Mouse (Mus musculus): ENCODE results near the gene Ppp2r1a. TPM values are rescaled to one million over a fixed set of nuclear protein-coding genes. Genes with fewer than 3 reads are reported as not detected.

Ppp2r1a gene
- total RNA-seq (2012; rRNA removed), result 152 and 154 TPM in 2 replicates
- polyA plus RNA-seq (2012; ENCODE audit: insufficient read depth in 1 of 2, insufficient read length in 2 of 2, low read depth in 1 of 2, low replicate concordance in 2 of 2, missing spikeins in 1 of 2), result 100 to 1,000 TPM in 1 of 2 experiments, not detected in 1; 312 TPM

GRCm38 (mm10) chr17:20944985-20945891 lies at the start of gene Ppp2r1a:
Gene Ppp2r1a (plus strand): TSS chr17:20945311.
- Histone ChIP-seq H3K27me3 (ENCODE audit: control insufficient read depth in 1 of 2, insufficient read depth in 2 of 2, low read length in 2 of 2) (no peaks in the 10 kb centered on the region), H3K4me3 (ENCODE audit: control insufficient read depth in 1 of 2, insufficient read depth in 1 of 2, low read depth in 2 of 2, low read length in 2 of 2) (peak within 1 kb of the TSS; percentile 83 to 90), H3K79me2 (ENCODE audit: control insufficient read depth, insufficient read depth, low read length, poor library complexity) (peaks cover 41% of the 10 kb centered on the region), H3K9me3 (replicated peaks; ENCODE audit: insufficient read depth, low read length) (no peaks in the 10 kb centered on the region), H3K27ac (ENCODE audit: control insufficient read depth, low read depth, low read length) (peak within 1 kb of the TSS; percentile 93), H3K36me3 (ENCODE audit: control insufficient read depth in 1 of 2, insufficient read depth in 2 of 2, low read length in 2 of 2) (peaks cover 0 to 18% of the 10 kb centered on the region in 2 experiments; a peak in 2 of 4 replicates), H3K9ac (ENCODE audit: control insufficient read depth, low read depth, low read length, poor library complexity, severe bottlenecking) (peak within 1 kb of the TSS; percentile 89), H3K4me1 (ENCODE audit: control insufficient read depth in 1 of 2, insufficient read depth in 2 of 2, low read length in 2 of 2) (peaks cover 4 to 11% of the 10 kb centered on the region in 2 experiments)
- peak; percentile 99 for DNase-seq (ENCODE audit: low read depth, low spot score)
- TF ChIP-seq SMC3 (IDR thresholded peaks at IDR 0.05; ENCODE audit: low read depth, low read length) (no peak), TBP (IDR thresholded peaks at IDR 0.05; ENCODE audit: low read depth, low read length) (peak; percentile 68; the same call in 1 of the 2 replicates), MXI1 (IDR thresholded peaks at IDR 0.05; ENCODE audit: low read depth, low read length) (peak; percentile 54), ETS1 (IDR thresholded peaks at IDR 0.05; ENCODE audit: low read depth, low read length) (0 out of 2 replicates have a peak, but pooled peaks have one; percentile 7), HCFC1 (IDR thresholded peaks at IDR 0.05; ENCODE audit: low read depth, low read length) (peak; percentile 82), RAD21 (IDR thresholded peaks at IDR 0.05; ENCODE audit: low read depth, low read length) (no peak), SIN3A (IDR thresholded peaks at IDR 0.05; ENCODE audit: low read length) (peak; percentile 30), MYC (IDR thresholded peaks at IDR 0.05; ENCODE audit: low read depth, low read length) (peak; percentile 20; the same call in 1 of the 2 replicates), CHD2 (IDR thresholded peaks at IDR 0.05; ENCODE audit: low read length) (no peak), POLR2AphosphoS2 (IDR thresholded peaks at IDR 0.05; ENCODE audit: low read length) (peak; percentile 77; the same call in 1 of the 2 replicates), POLR2AphosphoS5 (IDR thresholded peaks at IDR 0.05; ENCODE audit: borderline replicate concordance, low read depth, low read length) (0 out of 2 replicates have a peak, but pooled peaks have one; percentile 20), NELFE (IDR thresholded peaks at IDR 0.05; ENCODE audit: low read depth, low read length) (peak; percentile 59; the same call in 1 of the 2 replicates), POLR2A (IDR thresholded peaks at IDR 0.05; ENCODE audit: control insufficient read depth in 1 of 2, insufficient read depth in 1 of 2, low read depth in 1 of 2, low read length in 2 of 2, poor library complexity in 1 of 2) (peak; percentile 64 to 81; a peak in 3 of 4 replicates), GABPA (IDR thresholded peaks at IDR 0.05; ENCODE audit: low read depth, low read length) (peak; percentile 53; the same call in 1 of the 2 replicates), NRF1 (IDR thresholded peaks at IDR 0.05; ENCODE audit: insufficient read depth, low read depth, low read length, poor library complexity, severe bottlenecking) (peak; percentile 22; the same call in 1 of the 2 replicates), ZKSCAN1 (IDR thresholded peaks at IDR 0.05; ENCODE audit: low read depth, low read length) (no peak), E2F4 (IDR thresholded peaks at IDR 0.05; ENCODE audit: borderline replicate concordance, low read depth, low read length) (0 out of 2 replicates have a peak, but pooled peaks have one; percentile 12), UBTF (IDR thresholded peaks at IDR 0.05; ENCODE audit: borderline replicate concordance, insufficient read depth, low read depth, low read length) (no peak), ELF1 (IDR thresholded peaks at IDR 0.05; ENCODE audit: low read depth, low read length) (peak; percentile 83), JUND (IDR thresholded peaks at IDR 0.05; ENCODE audit: low read depth, low read length) (no peak)

All from MEL (cell line).